Mouse (Mus musculus) lung, postnatal 4 days (tissue): Measurements from ENCODE around the gene Kctd6.
A peak's percentile ranks its signal among the peaks of the same experiment; 100 is the strongest.

Experiments used
- DNase-seq, 2 experiments: peaks; one replicate each; pipeline ENCODE4 v3.0.0; 2021

Gene Kctd6

DNA sequence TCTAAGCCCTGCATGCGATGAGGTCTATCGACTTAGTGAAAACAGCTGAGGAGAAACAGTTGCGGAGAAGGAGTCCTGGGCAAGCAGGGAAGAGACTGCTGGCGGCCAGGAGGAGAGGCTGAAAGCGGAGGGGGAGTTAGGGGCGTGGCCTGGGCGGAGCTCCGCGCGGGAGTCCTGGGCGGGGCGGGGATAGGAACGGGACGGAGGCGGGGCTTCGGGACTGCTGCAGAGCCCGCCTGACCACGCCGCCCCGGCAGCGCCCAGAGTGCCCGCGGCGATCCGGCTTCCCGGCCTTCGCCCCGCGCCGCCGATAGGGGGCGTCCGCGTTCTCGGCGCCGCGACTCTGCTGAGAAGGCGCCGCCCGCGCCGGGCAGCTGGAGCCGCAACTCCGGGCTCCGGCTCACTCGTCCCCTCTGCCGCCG, at the start of gene Kctd6:
Gene Kctd6, plus strand, starts transcription at position 338 of the 422 bp plus-strand sequence.
- DNase-seq: peak; percentile 99

DNA sequence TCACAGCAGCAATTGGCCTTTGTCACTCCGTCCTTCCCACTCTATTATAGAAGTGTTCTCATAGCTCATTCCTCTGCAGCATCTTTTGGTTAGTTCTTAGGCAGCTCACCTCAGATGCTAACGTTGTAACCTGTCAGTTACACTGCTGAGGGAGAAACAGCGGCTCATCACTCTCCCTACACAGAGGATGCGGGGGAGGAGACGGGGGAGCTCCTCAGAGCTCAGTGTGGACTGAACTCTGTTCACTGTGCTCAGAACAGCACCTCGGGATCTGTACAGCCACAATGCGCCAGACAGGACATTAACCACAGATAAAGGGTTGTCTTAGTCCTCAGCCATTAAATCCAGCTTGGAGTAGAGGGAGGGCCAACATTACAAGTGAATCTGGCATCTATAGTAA, 49.5 kb upstream of the Kctd6 start:
- no peak for DNase-seq

DNA sequence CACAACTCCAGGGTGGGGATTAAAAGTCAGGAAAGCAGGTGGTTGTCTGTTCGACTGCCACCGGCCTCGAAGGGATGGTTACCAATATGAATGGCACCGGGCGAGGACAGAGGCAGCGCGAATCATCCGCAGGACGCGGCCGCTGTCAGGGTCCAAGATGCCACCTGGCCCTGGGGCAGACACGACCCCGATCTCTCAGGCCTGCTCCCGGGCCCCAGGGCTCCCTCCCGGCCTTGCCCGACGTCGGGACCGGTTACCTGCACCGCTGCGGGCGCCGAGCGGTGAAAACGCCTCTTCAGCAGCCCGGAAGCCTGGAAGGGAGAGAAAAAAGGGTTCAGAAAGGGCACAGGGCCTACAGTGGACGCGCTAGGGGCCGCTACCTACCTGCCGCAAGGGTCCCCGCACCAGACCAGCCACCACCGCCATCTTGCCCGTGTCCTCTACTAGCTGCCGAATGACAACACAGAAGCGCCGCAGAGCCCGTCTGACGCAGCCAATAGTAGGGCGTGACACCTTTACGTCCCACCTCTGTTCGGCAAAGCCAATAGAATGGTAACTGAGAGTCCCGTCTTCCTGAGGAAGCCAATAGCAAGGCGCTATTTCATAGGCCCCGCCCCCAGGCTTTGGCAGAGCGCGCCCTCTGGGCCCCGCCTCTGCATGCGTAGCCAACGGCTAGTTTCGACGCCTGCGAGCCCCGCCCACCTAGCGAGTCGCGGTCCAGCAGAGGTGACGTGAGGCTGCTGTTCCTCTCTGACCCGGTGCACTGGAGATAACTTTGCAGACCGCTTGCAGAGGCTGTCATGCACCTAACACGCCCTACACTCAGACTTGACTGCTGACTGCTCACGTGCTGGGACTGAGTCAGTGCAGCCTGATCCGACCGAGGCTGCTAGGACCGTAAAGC, 41.2 kb upstream of the Kctd6 start, which contains the start of gene Pdhb:
Gene Pdhb, minus strand, starts transcription at position 519 of the 904 bp plus-strand sequence.
- peak; percentile 99 for DNase-seq

DNA sequence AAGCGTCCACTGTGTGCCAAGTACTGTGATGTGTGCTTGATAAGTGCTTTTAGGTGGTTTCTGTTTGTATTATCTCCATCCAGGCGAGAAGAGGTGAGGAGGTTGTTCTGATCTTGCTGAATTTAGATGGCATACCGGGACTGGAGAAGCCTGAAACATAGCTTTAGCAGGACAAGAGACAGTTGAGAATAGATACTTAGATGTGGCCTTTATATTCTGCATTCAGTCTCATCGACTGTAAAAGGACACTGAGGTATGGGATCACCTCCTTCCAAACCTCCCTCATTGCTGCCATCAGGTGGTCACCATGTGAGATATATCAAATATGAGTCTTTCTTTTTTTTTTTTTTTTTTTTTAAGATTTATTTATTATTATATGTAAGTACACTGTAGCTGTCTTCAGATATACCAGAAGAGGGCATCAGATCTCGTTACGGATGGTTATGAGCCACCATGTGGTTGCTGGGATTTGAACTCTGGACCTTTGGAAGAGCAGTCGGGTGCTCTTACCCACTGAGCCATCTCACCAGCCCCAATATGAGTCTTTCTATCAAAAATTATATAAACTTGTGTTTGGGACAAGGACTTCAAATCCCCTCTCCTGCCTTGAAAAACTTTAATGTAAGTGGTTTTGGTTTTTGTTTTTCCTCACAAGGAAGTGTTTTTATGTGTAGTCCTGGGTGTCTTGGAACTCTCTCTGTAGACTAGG, 40.2 kb upstream of the Kctd6 start:
- peak in 1 of 2 experiments; percentile 34 for DNase-seq

DNA sequence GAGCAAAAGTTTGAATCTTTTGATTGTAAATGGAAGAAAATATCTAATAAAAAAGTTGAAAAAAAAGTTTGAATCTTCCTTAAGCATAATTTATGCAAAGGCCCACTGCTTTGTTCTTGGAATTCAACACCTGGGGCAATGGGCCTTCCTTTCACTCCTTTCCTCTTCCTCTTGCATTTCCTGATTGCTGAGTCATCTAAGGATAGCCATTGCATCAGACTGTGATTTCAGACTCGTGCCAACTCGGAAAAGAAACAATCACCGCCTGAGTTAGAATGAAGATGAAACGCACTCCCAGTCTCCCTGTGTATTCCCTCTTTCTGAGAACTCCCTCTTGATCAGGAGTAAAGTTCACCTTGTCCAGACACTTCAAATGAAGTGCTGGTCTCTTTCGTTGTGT, 39.3 kb upstream of the Kctd6 start:
- no peak for DNase-seq

DNA sequence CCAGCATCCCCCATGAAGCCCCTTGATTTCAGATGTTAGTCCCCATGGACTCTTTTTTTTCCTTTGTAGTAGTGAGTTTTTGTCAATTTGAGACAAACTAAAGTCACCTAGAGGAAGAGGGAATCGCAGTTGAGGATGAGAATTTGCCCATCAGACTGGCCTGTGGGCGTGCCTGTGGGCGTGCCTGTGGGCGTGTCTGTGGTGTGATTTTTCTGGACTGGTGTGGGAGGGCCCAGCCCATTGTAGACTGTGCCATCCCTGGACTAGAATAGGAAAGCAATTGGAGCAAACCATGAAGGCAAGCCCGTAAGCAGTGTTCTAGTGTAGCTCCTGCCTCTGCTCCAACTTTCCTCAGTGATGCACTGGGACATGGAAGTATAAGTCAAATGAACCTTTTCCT, 37.7 kb upstream of the Kctd6 start:
- DNase-seq: peak in 1 of 2 experiments; percentile 23

DNA sequence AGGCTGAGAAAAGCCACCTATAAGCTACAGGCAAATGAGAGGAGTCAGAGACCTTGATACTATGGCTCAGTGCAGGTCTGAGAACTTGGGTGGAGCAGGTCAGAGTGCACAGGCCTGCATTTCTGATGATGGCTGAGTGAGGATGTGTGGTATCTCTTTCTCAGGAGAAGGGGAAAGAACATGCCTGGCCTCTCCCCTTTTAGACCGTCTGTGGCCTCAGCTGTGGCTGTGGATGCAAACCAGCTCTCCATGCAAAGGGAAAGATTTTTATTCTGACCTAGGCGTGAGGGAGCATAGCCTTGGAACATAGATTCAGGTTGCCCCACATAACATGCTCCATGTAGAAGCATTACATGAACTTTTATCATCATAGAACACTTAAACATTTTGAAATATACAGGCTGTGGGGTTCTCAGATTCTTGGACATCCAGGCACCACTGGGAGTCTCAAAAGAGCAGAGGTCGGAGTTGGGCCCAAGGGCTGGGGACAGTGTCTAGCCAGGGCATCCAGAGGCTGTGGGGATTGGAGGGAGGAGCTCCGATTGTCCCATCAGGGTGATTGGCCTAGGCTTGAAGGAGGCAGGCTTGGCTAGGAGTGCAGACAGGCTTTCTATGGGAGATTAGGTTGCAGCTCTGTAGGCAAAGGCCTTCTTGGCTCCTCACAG, 33.4 kb upstream of the Kctd6 start:
- DNase-seq: no peak

DNA sequence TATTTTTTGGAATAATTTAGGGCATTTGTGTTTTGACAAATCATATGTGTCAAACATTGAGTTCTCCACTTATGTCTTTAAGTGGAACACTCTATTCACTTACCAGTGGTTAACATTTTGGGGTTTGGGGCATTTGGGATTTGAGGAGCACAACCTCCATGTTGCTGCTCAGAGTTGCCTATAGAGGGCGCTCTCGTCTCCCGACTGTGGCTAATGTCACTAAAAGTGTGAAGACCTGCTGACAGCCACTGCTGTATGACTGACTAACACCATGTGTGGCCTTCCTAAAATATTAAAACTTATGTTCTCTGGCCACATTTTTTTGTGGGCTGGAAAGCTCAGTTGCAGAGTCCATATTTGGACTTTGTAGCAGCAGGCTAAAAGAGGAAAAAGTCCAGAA, 30.6 kb upstream of the Kctd6 start:
- no peak for DNase-seq

DNA sequence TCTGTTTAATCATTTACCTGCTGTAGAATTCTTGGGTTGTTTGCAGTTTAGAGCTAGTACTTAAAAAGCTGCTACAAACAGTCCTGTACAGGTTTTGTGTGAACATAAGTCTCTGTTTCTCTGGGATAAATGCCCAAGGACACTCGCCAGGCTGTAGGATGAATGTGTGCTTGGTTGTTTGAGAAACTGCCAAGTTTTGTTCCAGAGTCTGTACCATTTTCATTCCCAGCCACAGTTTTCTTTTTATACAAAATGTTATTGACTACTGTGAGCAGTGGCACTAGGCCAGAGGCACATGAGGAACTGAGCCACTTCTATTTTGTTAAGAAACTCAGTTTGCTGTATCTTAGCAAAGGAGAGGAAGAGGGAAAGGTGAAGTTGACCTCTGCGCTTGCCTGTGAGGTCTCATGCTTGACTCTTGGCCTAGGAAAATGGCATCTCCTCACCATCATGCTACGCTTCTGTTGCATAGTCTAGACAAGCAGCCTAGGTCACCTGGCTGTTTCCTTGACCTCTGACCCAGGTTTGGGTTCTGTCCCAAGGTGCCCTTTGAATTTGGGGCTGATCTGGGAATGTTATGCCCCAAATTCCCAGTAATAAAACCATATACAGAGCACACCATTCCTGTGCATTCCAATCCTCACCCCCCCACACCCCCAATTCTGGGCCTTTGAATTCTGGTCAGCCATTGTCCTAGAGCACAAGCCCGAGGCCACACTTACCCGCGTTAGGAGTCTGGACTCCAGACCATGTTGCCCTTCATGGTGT, 27.5 kb upstream of the Kctd6 start:
- DNase-seq: no peak

DNA sequence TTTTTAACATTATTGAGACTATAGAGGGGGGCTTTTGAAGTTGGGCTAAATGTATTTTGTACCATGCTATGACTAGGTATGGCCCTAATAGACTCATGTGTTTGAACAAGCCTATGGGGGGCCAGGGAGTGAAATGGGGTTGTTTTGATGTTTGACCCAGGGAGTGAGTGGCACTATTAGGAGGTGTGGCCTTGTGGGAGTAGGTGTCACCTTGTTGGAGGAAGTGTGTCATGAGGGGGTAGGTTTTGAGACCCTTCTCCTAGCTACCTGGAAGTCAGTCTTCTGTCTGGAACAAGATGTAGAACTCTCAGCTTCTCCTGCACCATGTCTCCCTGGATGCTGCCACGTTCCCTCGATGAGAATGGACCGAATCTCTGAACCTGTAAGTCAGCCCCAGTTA, 23.4 kb upstream of the Kctd6 start:
- no peak for DNase-seq

DNA sequence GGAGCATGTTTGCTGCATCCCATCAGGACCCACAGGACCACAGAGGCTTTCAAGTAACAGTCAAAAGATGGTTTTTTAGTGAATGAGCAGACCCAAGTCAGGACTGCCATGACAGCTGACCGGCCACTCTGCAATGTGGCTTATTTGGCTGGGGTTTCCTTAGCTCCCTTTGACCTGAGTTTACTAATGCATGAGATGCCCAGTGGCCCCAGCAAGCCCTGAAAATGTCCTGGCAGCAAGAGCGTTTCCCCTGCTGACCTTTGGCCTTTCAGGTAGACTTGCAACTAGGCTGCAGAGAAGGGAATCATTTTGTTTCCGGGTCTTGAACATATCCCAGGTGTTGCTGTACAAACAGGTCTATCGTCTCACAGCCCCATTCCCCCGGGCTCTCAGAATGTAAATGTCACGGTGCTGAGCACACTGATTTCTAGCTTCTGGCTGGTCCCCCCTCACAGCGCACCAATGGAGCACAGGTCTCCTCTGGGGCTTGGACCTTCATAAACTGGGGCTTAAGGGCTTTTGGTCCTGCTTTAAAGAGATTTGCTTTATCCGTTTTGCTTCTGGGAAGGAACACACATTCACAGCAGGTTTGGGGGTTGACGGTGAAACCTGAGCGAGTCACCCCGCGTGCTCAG, 22.5 kb upstream of the Kctd6 start:
- DNase-seq: no peak

DNA sequence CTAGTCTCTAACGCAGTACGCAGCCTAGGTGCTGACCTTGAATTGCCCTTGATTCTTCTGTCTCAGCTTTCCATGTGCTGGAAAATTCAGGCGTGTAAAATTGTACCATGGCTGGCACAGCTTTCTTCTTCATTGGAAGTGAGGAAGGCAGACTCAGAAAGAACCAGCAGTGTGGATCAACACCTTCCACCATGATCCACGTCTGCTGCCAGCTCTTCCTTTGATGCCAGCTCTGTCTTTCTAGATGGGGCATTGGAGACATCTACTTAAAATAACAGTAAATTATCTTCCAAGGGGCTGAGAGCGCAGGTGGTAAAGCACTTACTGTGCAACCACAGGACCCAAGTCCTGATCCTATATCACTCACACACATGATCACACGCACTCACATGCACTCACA, 21.2 kb upstream of the Kctd6 start:
- DNase-seq: no peak

DNA sequence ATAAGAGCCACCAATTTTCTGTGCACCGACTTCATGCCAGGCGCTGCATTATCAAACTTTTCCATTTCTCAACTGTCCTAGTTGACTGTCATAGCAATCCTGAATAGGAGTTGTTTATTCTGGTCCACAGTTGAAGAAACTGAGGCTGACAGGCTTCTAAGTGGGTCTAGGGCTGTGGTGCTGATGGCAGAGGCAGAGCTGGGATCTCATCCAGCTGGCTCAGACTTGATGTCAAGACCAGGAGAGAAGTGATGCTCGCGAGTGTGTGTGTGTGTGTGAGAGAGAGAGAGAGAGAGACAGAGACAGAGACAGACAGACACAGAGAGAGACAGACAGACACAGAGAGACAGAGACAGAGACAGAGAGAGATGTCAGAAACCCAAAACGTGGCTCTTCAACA, 13.2 kb upstream of the Kctd6 start:
- DNase-seq: no peak

DNA sequence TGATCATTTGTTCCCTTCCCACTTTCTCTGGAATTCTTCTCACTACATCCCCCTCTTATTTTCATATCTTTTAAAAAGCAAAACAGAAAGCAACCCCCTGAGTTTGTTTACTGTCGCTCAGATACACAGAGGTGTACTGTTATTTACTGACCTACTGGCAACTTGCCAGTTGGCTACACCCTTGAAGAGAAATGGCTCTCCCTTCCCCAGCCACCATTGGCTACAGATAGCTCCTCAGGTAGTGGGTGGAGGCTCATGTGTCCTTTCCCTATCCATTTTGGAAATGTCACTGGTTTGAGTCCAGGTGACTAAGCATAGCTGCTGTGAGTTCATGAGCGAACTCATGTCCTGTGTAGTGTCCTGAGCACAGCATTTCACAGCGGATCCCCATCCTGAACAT, 12.2 kb upstream of the Kctd6 start:
- no peak for DNase-seq

DNA sequence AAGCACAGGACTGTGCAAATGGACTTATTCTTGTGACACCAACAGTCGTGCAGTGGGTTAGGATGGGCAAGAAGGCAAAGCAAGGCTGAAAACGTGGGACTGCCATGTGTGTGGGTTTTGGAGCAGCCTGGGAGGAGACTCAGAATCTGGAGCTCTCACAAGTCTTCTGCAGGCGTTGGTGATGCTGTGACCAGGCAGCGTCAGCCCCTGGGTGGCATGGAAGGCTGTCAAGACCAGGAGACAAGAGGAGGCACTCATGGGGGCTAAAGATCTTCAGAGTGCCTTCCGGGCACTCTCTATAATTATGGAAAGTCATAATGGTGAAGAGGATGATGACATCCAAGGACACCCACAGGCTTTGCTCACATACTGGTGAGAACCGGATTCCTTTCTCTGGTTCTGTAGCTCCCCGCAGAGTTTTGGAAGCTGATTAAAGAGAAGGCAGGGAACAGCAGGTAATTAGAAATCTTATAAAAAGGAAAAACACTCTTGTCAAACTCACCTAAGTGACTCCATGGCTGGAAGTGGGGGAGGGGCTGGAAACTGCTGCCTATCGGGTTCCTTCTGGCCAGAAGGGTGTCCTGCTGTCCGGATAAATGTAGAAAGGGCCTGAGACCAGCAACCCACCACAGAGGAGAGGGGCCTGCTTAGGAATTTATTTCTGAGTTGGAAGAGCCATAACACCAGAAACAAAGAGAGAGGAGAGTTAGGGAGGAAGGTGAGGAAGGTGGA, 7.6 kb upstream of the Kctd6 start:
- DNase-seq: no peak

DNA sequence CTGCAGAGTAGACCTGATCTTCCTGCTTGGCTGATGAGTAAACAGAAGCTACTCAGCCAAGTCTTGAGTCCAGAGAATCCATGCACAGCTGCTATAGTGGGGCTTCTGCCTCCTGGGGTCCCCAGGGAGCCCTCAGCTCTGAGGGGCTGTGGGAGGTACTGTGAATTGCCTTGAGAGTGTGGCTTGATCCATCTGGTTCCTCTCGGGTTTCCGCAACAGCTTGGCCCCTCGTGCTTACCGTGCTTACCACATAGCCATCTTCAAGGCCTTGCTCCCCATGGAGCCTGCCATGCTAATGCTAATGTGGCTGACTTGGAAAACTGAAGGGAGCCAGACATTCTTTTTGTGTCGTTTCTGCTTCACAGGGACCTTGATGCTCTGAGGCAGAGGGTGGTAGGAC, 6.8 kb upstream of the Kctd6 start:
- DNase-seq: no peak

DNA sequence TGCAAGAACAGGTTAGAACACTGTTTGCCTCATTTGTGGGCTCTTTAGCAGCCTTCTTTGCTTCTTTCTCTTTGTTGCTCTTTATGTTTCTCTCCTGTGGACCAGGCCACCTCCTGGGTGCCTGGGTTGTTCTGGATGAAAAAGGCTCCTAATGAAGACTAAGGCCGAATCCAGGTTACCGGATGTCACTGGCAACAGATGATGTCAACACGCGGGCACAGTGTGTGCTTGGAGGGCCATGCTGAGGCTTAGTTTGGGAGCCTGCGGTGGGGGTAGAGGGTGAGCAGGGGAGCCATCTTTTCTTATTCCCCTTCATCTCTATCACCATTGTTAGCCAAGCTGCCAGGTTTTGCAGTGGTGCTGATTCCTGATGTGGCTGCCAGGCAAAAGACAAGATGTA, 6.4 kb upstream of the Kctd6 start:
- DNase-seq: no peak

DNA sequence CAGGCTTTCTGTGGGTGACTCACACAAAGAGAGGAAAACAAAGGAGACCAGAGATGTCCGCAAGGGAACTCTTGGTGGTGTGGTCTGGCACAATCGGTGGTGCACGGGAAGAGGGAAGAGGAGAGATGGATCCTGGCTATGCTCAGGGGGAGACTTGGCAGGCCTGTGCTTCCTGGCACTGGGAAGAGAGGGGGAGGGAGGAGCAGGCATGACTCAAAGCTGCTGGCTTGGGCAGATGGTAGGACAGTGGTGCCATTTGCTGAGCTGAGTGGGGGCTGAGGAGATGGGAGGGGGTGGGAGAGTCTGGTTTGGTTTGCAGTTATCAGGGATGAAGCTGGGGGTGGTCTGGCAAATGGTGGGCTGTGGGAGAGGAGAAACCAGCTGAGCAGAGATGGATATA, 5.1 kb upstream of the Kctd6 start:
- no peak for DNase-seq

DNA sequence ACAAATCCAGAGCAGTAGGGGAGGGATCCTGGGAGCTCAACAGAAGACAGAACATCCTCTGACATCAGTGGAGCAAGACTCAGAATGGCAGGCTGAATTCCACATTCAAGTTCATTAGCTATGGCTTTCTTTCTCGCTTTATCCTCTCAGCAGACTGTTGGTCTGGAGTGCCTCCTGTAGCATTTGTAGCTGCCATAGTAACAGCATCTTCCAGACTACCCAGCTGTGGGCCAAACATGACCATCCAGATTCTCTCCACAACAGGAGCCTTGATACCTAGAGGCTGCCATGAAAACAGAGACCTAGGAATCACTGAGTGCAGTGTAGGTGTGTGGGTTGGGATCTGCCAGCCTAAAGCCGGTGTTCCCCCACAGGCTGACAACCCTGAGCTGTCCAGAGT, 4.0 kb upstream of the Kctd6 start:
- no peak for DNase-seq

DNA sequence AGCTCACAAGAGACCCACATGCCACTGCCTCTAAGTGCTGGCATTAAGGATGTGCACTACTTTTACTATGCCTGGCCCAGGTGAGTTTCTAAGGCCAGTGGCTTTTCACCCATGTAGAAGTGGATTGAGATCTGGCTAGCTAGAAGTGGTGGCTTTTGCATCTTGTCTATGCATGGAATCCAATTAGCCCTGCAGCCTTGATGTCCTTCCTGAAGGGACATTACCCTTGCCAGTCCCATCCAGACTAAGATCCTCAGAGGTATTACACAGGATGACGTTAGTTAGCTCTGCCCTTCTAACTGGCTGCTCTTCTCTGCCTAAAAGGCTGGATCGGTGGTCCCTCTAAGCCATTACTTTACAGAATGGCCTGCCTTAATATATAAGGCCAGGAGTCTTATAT, 944 bp upstream of the Kctd6 start:
- no peak for DNase-seq
